Mouse (Mus musculus) heart, postnatal 36 days (tissue): Measurements from ENCODE around the gene Ankrd26. TPM values are rescaled to one million over a fixed set of nuclear protein-coding genes. Genes with fewer than 3 reads are reported as not detected.

Experiments used
- DNase-seq, 2 experiments: peaks; one replicate each; pipeline ENCODE4 v3.0.0; 2021 to 2022
- intact Hi-C: fragments of 180-260 bp; cut with DNase I; formaldehyde crosslinking; loops from one replicate; pipeline ENCODE4 v1.15.1; 2025
- total RNA-seq, 2 experiments: library from RNA; stranded (reverse); gene quantifications; 2 replicates each; pipeline ENCODE4 v1.2.3; 2021

Ankrd26 gene
- total RNA-seq, 2 experiments from 2014 or later = 1.8 to 2.0 TPM

DNA sequence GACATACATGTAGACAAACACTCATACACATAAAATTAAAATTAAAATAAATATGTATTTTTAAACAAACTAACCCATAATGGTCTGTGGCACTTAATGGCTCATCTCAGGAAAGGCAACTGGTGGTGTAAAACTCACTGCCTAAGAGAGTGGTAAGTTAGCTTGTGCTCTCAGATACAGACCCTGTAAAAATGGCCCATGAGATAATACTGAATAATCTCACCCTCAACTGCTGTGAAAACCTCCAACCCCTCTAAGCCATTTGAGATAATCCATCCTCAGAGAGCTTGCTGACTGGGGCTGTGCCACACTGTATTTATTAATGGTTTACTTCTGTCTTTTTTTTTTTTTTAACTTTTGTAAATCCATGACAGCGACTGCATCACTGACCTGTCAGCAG is 79.9 kb downstream of the Ankrd26 start:
- intact Hi-C loops = no loop called here
- no peak for DNase-seq

DNA sequence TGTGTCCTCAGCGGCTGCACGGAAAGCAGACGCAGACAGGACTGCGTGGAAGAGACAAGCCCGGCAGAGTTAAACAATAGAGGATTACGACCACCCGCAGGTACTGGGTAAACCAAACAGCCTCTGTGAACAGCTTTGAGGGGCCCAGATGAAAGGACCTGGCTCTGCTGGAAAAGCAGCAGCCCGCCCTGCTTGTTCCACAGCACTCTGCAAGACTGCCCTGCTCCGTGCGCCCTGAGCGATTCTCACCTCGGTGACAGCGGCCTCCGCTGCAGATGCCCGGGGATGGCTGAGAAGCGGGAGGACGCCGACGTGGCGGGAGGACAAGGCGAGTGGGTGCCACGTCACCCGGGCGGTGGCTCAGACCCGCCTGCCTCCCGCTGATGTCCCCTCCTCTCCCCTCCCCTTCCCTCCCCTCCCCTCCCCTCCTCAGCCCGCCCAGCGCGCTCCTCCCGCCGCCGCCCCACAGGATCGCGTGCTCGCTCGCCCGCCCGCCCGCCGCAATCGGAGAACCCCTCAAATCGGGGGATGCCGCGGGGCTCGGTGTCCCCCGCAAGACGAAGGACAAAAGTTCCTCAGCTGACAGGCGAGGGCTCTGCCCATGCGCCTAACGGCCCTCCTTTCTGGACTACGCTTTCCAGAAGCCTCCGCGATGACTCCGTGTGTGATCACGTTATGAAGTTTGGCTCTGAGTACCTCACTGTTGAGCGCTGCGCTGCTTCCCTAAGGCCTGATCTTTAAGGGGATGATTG is 82.9 kb downstream of the Ankrd26 start, which contains the start of gene Zfp9:
Gene Zfp9, minus strand, starts transcription at position 364 of the 752 bp plus-strand sequence.
- intact Hi-C loops = no loop called here
- DNase-seq = peak; percentile 79 to 81

DNA sequence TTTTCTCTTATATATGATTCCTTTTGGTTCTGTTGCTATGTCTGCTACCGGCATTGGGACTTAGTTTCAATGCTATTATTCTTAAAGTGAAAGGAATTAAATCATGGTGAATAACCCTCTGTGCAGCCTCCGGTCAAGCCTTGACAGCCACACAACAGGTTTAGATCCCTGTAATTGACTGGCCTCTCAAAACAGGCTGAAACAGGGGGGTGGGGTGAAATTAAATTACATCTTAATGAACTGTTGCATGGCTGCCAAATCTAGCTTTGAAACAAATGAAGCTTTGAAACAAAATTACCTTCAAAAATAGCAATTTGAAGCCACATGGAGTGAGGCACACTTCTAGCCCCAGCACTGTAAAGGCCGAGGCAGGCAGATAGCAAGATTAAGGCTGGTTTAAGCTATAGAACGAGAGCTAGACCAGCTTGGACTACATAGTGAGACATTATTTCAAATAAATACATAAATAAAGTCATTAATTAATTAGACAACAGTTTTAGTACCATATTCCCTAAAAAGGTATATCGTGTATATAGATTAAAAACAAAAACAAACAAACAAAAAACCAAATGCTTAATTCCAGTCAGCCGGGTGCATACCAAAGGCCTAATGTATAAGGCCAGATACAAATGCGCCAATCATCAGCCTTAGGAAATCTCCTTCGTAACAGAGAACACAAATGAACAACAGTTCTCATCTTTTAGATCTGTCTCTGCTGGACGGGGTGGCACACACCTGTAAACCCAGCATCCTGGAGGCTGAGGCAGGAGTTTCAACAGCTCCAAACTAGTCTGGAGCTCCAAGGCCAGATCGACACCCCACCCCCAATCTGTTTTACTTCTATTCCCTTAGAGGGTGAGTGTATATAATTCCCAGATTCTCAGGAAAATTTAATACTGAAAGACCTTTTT is 83.9 kb downstream of the Ankrd26 start:
- intact Hi-C loops = no loop called here
- no peak for DNase-seq

DNA sequence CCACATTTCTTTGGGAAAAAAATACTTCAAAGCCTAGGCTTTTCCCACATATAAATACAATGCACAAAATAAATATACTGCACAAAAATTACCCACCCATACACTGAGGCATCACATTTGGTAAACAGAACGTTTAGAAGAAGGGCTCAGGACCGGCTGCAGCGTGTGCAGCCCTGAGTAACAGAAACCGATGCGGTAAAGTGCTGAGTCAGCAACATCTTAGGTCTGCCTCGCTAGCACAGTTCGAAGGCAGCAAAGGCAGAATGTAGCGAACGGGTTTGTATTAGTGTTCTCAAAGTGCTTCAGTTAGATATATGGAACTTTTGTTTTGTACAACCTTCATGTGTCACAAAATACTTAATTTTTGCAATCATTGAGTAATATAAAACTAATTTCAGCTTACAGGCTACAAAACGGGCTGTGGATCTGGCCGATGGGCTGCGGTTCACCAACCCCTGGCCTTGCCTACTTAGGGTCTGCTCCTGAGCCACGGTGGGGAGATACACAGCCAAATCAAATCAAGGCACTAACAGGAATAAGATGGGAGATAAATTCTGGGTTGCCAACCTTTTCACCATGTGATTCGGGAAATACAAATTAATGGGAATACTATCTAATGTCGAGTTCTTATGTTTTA is 99.8 kb downstream of the Ankrd26 start:
- intact Hi-C loops = no loop called here
- DNase-seq = no peak

DNA sequence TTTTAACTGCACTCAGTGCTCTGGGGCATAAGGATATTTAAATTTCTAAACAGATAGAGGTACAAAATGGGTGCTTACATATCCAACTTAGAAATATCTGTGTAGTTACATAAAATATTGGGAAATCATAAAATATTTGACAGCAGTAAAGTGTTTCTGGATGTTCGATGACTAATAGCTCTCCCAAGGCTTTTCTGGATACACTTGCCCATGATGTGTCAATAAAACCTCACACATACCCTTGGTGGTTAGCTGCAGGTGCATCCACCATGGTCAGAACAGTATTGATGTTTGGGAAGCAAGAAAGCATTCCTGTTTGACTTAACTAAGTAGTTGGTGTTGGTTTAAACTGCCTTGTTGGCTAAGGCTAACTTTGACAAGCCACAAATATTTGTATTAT is 104.3 kb downstream of the Ankrd26 start:
- DNase-seq = no peak
- intact Hi-C loops = no loop called here

DNA sequence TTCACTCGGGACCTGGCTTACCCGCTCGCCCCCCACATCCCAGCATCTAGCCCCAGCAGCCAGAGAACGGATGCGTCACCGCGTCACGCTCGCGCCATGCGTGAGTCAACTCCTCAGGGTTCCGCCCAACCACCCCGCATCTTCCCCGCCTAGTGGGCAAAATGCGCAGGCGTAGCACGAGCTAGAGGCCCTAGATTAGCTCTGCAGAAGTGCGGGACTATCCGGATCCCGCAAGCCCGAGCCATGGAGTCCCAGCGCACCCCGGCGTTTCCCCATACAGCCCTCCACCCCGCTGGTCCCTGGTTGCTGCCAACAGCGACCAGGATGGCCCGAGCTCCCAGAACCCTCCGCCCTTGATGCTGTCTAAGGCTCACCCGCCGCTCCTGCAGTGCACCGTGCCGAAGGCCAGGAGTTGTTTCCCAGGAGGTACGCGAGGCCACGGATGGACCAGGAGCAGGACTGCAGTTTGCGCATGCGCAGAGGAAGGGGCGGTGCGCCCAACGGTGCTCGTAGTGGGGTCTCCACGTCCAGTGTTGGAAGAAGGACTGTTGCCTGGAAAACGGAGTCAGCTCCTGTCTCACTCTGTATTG is 106.9 kb downstream of the Ankrd26 start, which contains the start of gene Zfp248:
Gene Zfp248, minus strand, starts transcription at position 487 of the 590 bp plus-strand sequence.
- peak; percentile 88 to 90 for DNase-seq
- intact Hi-C loops = no loop called here

DNA sequence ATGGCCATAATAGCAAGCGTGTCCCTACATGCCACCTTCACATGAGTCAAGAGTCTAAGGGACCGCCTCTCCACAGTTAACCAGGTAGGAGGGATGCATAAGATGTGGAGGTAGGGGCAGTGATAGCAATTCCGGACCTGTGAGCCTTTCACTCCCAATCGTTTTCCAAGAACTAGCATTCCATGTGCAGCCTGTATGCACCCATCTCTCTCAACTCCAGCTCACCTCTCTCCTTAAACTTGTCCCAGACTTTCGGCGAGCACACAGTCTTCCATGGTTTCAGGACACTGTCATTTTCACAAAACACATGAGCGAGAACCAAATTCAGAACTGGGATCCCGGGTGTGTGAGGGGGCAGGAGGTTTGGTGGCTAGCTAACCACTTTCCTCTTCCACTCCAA is 107.6 kb downstream of the Ankrd26 start:
- DNase-seq = no peak
- intact Hi-C loops = no loop called here

Other genes with a start within 250 kb of the Ankrd26 start
- 10 to 100 TPM; 20.1 to 24.0 TPM for gene Bms1, start 142.8 kb downstream of the Ankrd26 start, total RNA-seq
- gene Zfp248, start 106.7 kb downstream of the Ankrd26 start, total RNA-seq = 1 to 10 TPM; 1.5 to 1.7 TPM
- gene Zfp9, start 82.9 kb downstream of the Ankrd26 start, total RNA-seq = 1 to 10 TPM; 4.0 to 5.2 TPM